Mouse (Mus musculus) MEL (cell line): ENCODE data around the gene Mfsd1. TPM values are rescaled to one million over a fixed set of nuclear protein-coding genes. Genes with fewer than 3 reads are reported as not detected.
A peak's percentile ranks its signal among the peaks of the same experiment; 100 is the strongest.

Source experiments
- DNase-seq: peaks from one replicate; pipeline ENCODE4 v3.0.0; 2011; ENCODE audit warnings: low read depth, low spot score
- H3K27ac ChIP-seq: 2 replicates; pipeline ENCODE4 v1.5.1; 2012; ENCODE audit warnings: low read depth, mild to moderate bottlenecking, control low read depth, low read length, moderate library complexity; ENCODE audit not compliant: control insufficient read depth
- H3K27me3 ChIP-seq, 2 experiments: fragments of 150-350 bp in 1 of 2; sonication (generic) in 1 of 2; 2 replicates each; pipeline ENCODE4 v1.6.1; 2012; ENCODE audit warnings: low read length in 2 of 2, mild to moderate bottlenecking in 2 of 2, improper control_type of control experiment in 1 of 2, moderate library complexity in 1 of 2; ENCODE audit not compliant: insufficient read depth in 2 of 2, control insufficient read depth in 1 of 2
- H3K36me3 ChIP-seq, 2 experiments: 2 replicates each; pipeline ENCODE4 v1.6.1; 2012 to 2014; ENCODE audit warnings: low read length in 2 of 2, improper control_type of control experiment in 1 of 2, inconsistent platforms in 1 of 2, mild to moderate bottlenecking in 1 of 2; ENCODE audit not compliant: insufficient read depth in 2 of 2, control insufficient read depth in 1 of 2
- H3K4me1 ChIP-seq, 2 experiments: fragments of 150-350 bp in 1 of 2; sonication (generic) in 1 of 2; 2 replicates each; pipeline ENCODE4 v1.6.1; 2012; ENCODE audit warnings: low read length in 2 of 2, improper control_type of control experiment in 1 of 2, mild to moderate bottlenecking in 1 of 2; ENCODE audit not compliant: insufficient read depth in 2 of 2, control insufficient read depth in 1 of 2
- H3K4me3 ChIP-seq, 2 experiments: fragments of 150-350 bp in 1 of 2; sonication (generic) in 1 of 2; 2 replicates each; pipeline ENCODE4 v1.5.1; 2012; ENCODE audit warnings: low read depth in 2 of 2, low read length in 2 of 2, mild to moderate bottlenecking in 2 of 2, moderate library complexity in 2 of 2, control low read depth in 1 of 2, improper control_type of control experiment in 1 of 2; ENCODE audit not compliant: control insufficient read depth in 1 of 2, insufficient read depth in 1 of 2
- H3K79me2 ChIP-seq: 2 replicates; pipeline ENCODE4 v1.6.1; 2012; ENCODE audit warnings: mild to moderate bottlenecking, low read length, moderate library complexity; ENCODE audit not compliant: control insufficient read depth, poor library complexity, insufficient read depth
- H3K9ac ChIP-seq: 2 replicates; pipeline ENCODE4 v1.6.1; 2012; ENCODE audit warnings: low read depth, mild to moderate bottlenecking, control low read depth, low read length, moderate library complexity; ENCODE audit not compliant: control insufficient read depth, poor library complexity, severe bottlenecking
- H3K9me3 ChIP-seq: fragments of 150-350 bp; sonication (generic); replicated peaks from 2 replicates; pipeline ENCODE4 v1.6.1; 2012; ENCODE audit warnings: mild to moderate bottlenecking, low read length, improper control_type of control experiment, moderate library complexity; ENCODE audit not compliant: insufficient read depth
- CTCF ChIP-seq, 3 experiments: IDR thresholded peaks in 2 of 3; conservative IDR thresholded peaks in 1 of 3; 2 replicates each; pipeline ENCODE4 v1.5.1; 2011 to 2012; ENCODE audit warnings: low read length in 3 of 3, low read depth in 2 of 3, mild to moderate bottlenecking in 2 of 3, improper control_type of control experiment in 1 of 3, inconsistent platforms in 1 of 3, mixed read lengths in 1 of 3, moderate library complexity in 1 of 3; ENCODE audit not compliant: control insufficient read depth in 1 of 3, insufficient read depth in 1 of 3, poor library complexity in 1 of 3, severe bottlenecking in 1 of 3
- GATA1 ChIP-seq: IDR thresholded peaks from 2 replicates; pipeline ENCODE4 v1.6.1; 2011; ENCODE audit warnings: low read depth, low read length, improper control_type of control experiment
- HCFC1 ChIP-seq: IDR thresholded peaks from 2 replicates; pipeline ENCODE4 v1.6.1; 2012; ENCODE audit warnings: low read depth, mild to moderate bottlenecking, inconsistent platforms, low read length, improper control_type of control experiment, moderate library complexity
- MAFK ChIP-seq: IDR thresholded peaks from 2 replicates; pipeline ENCODE4 v1.6.1; 2011; ENCODE audit warnings: low read depth, mild to moderate bottlenecking, low read length, improper control_type of control experiment, borderline replicate concordance
- MAX ChIP-seq: IDR thresholded peaks from 2 replicates; pipeline ENCODE4 v1.6.1; 2011; ENCODE audit warnings: low read length, improper control_type of control experiment
- MYB ChIP-seq: IDR thresholded peaks from 2 replicates; pipeline ENCODE4 v1.6.1; 2011; ENCODE audit warnings: mild to moderate bottlenecking, low read depth, low read length, improper control_type of control experiment
- POLR2A ChIP-seq, 2 experiments: IDR thresholded peaks; 2 replicates each; pipeline ENCODE4 v1.6.1; 2011 to 2012; ENCODE audit warnings: low read length in 2 of 2, mild to moderate bottlenecking in 2 of 2, control low read depth in 1 of 2, improper control_type of control experiment in 1 of 2, low read depth in 1 of 2, moderate library complexity in 1 of 2; ENCODE audit not compliant: control insufficient read depth in 1 of 2, insufficient read depth in 1 of 2, poor library complexity in 1 of 2
- POLR2AphosphoS5 ChIP-seq: IDR thresholded peaks from 2 replicates; pipeline ENCODE4 v1.6.1; 2012; ENCODE audit warnings: low read depth, borderline replicate concordance, mild to moderate bottlenecking, inconsistent platforms, low read length, moderate library complexity, mixed read lengths
- RAD21 ChIP-seq: IDR thresholded peaks from 2 replicates; pipeline ENCODE4 v1.6.1; 2011; ENCODE audit warnings: mild to moderate bottlenecking, low read depth, low read length, improper control_type of control experiment
- SMC3 ChIP-seq: IDR thresholded peaks from 2 replicates; pipeline ENCODE4 v1.6.1; 2011; ENCODE audit warnings: low read depth, low read length, improper control_type of control experiment
- TAL1 ChIP-seq: IDR thresholded peaks from 2 replicates; pipeline ENCODE4 v1.6.1; 2012; ENCODE audit warnings: mild to moderate bottlenecking, inconsistent platforms, low read length, moderate library complexity, mixed read lengths
- USF1 ChIP-seq: IDR thresholded peaks from 2 replicates; pipeline ENCODE4 v1.6.1; 2014; ENCODE audit warnings: low read depth, mild to moderate bottlenecking, inconsistent platforms, low read length, improper control_type of control experiment, moderate library complexity
- ZC3H11A ChIP-seq: IDR thresholded peaks from 2 replicates; pipeline ENCODE4 v1.6.1; 2012; ENCODE audit warnings: low read depth, mild to moderate bottlenecking, inconsistent platforms, low read length, improper control_type of control experiment
- ZKSCAN1 ChIP-seq: IDR thresholded peaks from 2 replicates; pipeline ENCODE4 v1.6.1; 2012; ENCODE audit warnings: low read depth, mild to moderate bottlenecking, inconsistent platforms, low read length, improper control_type of control experiment, moderate library complexity
- ZMIZ1 ChIP-seq: IDR thresholded peaks from 2 replicates; pipeline ENCODE4 v1.6.1; 2012; ENCODE audit warnings: low read depth, mild to moderate bottlenecking, inconsistent platforms, low read length, improper control_type of control experiment, moderate library complexity
- ZNF384 ChIP-seq: IDR thresholded peaks from 2 replicates; pipeline ENCODE4 v1.6.1; 2012; ENCODE audit warnings: low read depth, mild to moderate bottlenecking, inconsistent platforms, low read length, improper control_type of control experiment
- polyA plus RNA-seq, 2 experiments: library from polyadenylated mRNA; stranded (reverse) in 1 of 2; unstranded in 1 of 2; fragments of >175 nt in 1 of 2; fragments of >200 nt in 1 of 2; gene quantifications; 2 replicates each; pipeline versions ENCODE4 v1.2.1 to v1.2.4; 2012; ENCODE audit warnings: low replicate concordance in 2 of 2, low read depth in 1 of 2; ENCODE audit not compliant: insufficient read length in 2 of 2, insufficient read depth in 1 of 2, missing spikeins in 1 of 2
- total RNA-seq: library from RNA; depleted of rRNA; stranded (reverse); fragments of 300-350 nt; gene quantifications from 2 replicates; pipeline ENCODE4 v1.2.3, GENCODE M21; 2012

Mfsd1 gene
- total and polyA plus RNA-seq, 3 experiments: 36.2 to 39.6 TPM; not detected in 1

- H3K4me3 ChIP-seq: no peak overlapping the region
- no peaks in the 10 kb centered on the region for H3K4me1 ChIP-seq
- H3K27ac ChIP-seq: no peak overlapping the region
- H3K27me3 ChIP-seq: no peaks in the 10 kb centered on the region
- H3K9me3 ChIP-seq: no peaks in the 10 kb centered on the region
- no peaks in the 10 kb centered on the region; a peak in 1 of 4 replicates for H3K36me3 ChIP-seq
- DNase-seq: no peak
- no peaks in the 10 kb centered on the region for H3K79me2 ChIP-seq
- TF ChIP-seq MAFK (no peak), USF1 (no peak), MAX (no peak), MYB (no peak), RAD21 (no peak)
- no peak overlapping the region for H3K9ac ChIP-seq
Measured at GRCm38 (mm10) chr3:67601616-67602138, 19.1 kb downstream of the Mfsd1 start.

- Histone ChIP-seq H3K27me3 (peaks cover 0 to 3% of the 10 kb centered on the region in 2 experiments; a peak in 2 of 4 replicates), H3K4me1 (no peaks in the 10 kb centered on the region), H3K9me3 (no peaks in the 10 kb centered on the region), H3K79me2 (no peaks in the 10 kb centered on the region), H3K27ac (no peak overlapping the region), H3K36me3 (no peaks in the 10 kb centered on the region; a peak in 1 of 4 replicates), H3K4me3 (no peak overlapping the region), H3K9ac (no peak overlapping the region)
- TF ChIP-seq GATA1 (no peak), TAL1 (no peak), USF1 (no peak), RAD21 (no peak)
- TF ChIP-seq, all 39 proteins: peak for 0
- no peak for DNase-seq
Measured at GRCm38 (mm10) chr3:67618222-67618621, 35.7 kb downstream of the Mfsd1 start.

- H3K4me3 ChIP-seq: no peak overlapping the region
- TF ChIP-seq MAX (no peak), ZNF384 (no peak), HCFC1 (no peak), ZC3H11A (peak; percentile 11; the same call in 1 of the 2 replicates), SMC3 (peak; percentile 39), POLR2A (IDR thresholded peaks at IDR 0.05; ENCODE audit: control insufficient read depth in 1 of 2, insufficient read depth in 1 of 2, low read depth in 1 of 2, low read length in 2 of 2, poor library complexity in 1 of 2) (no peak), ZMIZ1 (no peak), RAD21 (peak; percentile 50), CTCF (IDR thresholded peaks at IDR 0.05 in 2 of 3, conservative IDR thresholded peaks at IDR 0.05 in 1 of 3; ENCODE audit: control insufficient read depth in 1 of 3, insufficient read depth in 1 of 3, low read depth in 2 of 3, low read length in 3 of 3, poor library complexity in 1 of 3, severe bottlenecking in 1 of 3) (peak in 1 of 3 experiments; percentile 44; a peak in 2 of 6 replicates), ZKSCAN1 (no peak), POLR2AphosphoS5 (no peak)
- TF ChIP-seq, all 39 proteins: peak for 4
- peak; percentile 8 for DNase-seq
- H3K36me3 ChIP-seq: no peaks in the 10 kb centered on the region
- H3K9ac ChIP-seq: no peak overlapping the region
- no peak overlapping the region for H3K27ac ChIP-seq
- no peaks in the 10 kb centered on the region for H3K4me1 ChIP-seq
- no peaks in the 10 kb centered on the region for H3K79me2 ChIP-seq
- no peaks in the 10 kb centered on the region for H3K9me3 ChIP-seq
- no peaks in the 10 kb centered on the region for H3K27me3 ChIP-seq
Measured at GRCm38 (mm10) chr3:67624629-67625028, 42.1 kb downstream of the Mfsd1 start.
